Mouse (Mus musculus): ENCODE data around the gene Psmd3.
"Not testable (repeated sequence)": the region's sequence is repeated elsewhere in the genome, so short reads cannot be mapped to it uniquely, and the experiment has no call there.

Gene Psmd3

GRCm38 (mm10) chr11:98681786-98682745, at the start of gene Psmd3:
Gene Psmd3, plus strand, starts transcription at chr11:98682554.
- peak; percentile 96 for DNase-seq (ENCODE audit: low spot score)

GRCm38 (mm10) chr11:98635312-98635970, 46.9 kb upstream of the Psmd3 start:
- DNase-seq (ENCODE audit: low spot score) = peak; percentile 25

- DNase-seq (ENCODE audit: low spot score) = no peak
Observed at GRCm38 (mm10) chr11:98637501-98637900, 44.9 kb upstream of the Psmd3 start.

GRCm38 (mm10) chr11:98640091-98640490, 42.3 kb upstream of the Psmd3 start:
- DNase-seq (ENCODE audit: low spot score) = no peak

GRCm38 (mm10) chr11:98644757-98645156, 37.6 kb upstream of the Psmd3 start:
- DNase-seq (ENCODE audit: low spot score) = no peak

GRCm38 (mm10) chr11:98645946-98646345, 36.4 kb upstream of the Psmd3 start:
- no peak for DNase-seq (ENCODE audit: low spot score)

GRCm38 (mm10) chr11:98646459-98646858, 35.9 kb upstream of the Psmd3 start, which contains the start of gene Gsdma2:
Gene Gsdma2, plus strand, starts transcription at chr11:98646759.
- no peak for DNase-seq (ENCODE audit: low spot score)

GRCm38 (mm10) chr11:98655076-98655475, 27.3 kb upstream of the Psmd3 start:
- DNase-seq (ENCODE audit: low spot score) = peak; percentile 71

- DNase-seq (ENCODE audit: low spot score) = peak; percentile 74
Observed at GRCm38 (mm10) chr11:98660517-98660916, 21.8 kb upstream of the Psmd3 start.

GRCm38 (mm10) chr11:98664091-98664490, 18.3 kb upstream of the Psmd3 start, which contains the start of gene Gsdma:
Gene Gsdma, plus strand, starts transcription at chr11:98664351.
- DNase-seq (ENCODE audit: low spot score) = no peak

GRCm38 (mm10) chr11:98668984-98669383, 13.4 kb upstream of the Psmd3 start:
- DNase-seq (ENCODE audit: low spot score) = no peak

- DNase-seq (ENCODE audit: low spot score) = no peak
Observed at GRCm38 (mm10) chr11:98671284-98671815, 11.0 kb upstream of the Psmd3 start.

- DNase-seq (ENCODE audit: low spot score) = no peak
Observed at GRCm38 (mm10) chr11:98671857-98672256, 10.5 kb upstream of the Psmd3 start.

GRCm38 (mm10) chr11:98672482-98672881, 9.9 kb upstream of the Psmd3 start:
- DNase-seq (ENCODE audit: low spot score) = no peak

GRCm38 (mm10) chr11:98673136-98673535, 9.2 kb upstream of the Psmd3 start:
- peak; percentile 77 for DNase-seq (ENCODE audit: low spot score)

GRCm38 (mm10) chr11:98675829-98676363, 6.5 kb upstream of the Psmd3 start:
- no peak for DNase-seq (ENCODE audit: low spot score)

GRCm38 (mm10) chr11:98680023-98680422, 2.3 kb upstream of the Psmd3 start:
- no peak for DNase-seq (ENCODE audit: low spot score)

- DNase-seq (ENCODE audit: low spot score) = not testable (repeated sequence)
Observed at GRCm38 (mm10) chr11:98680595-98680994, 1.8 kb upstream of the Psmd3 start.

- DNase-seq (ENCODE audit: low spot score) = no peak
Observed at GRCm38 (mm10) chr11:98681186-98681585, 1.2 kb upstream of the Psmd3 start.

GRCm38 (mm10) chr11:98682811-98683210, 457 bp downstream of the Psmd3 start:
- peak; percentile 16 for DNase-seq (ENCODE audit: low spot score)

GRCm38 (mm10) chr11:98685642-98686041, 3.3 kb downstream of the Psmd3 start:
- DNase-seq (ENCODE audit: low spot score) = no peak

GRCm38 (mm10) chr11:98686976-98687375, 4.6 kb downstream of the Psmd3 start:
- no peak for DNase-seq (ENCODE audit: low spot score)

All from embryo, embryonic 10 days (tissue).